Mouse (Mus musculus) kidney, embryonic 14.5 days (tissue): ENCODE results near the gene Stra6. TPM values are rescaled to one million over a fixed set of nuclear protein-coding genes. Genes with fewer than 3 reads are reported as not detected.
A peak's percentile ranks its signal among the peaks of the same experiment; 100 is the strongest.

ENCODE experiments used
- ATAC-seq: fragments of 200-750 bp; cut with Nextera tagmentation; 2 replicates; pipeline ENCODE4 v1.8.0; 2017; ENCODE audit warnings: moderate number of reproducible peaks, mild to moderate bottlenecking, moderate TSS enrichment, moderate library complexity; ENCODE audit not compliant: low FRiP score, low TSS enrichment
- H3K27ac ChIP-seq: fragments of 300-500 bp; sonication (generic); 2 replicates; pipeline ENCODE4 v1.5.1; 2014; ENCODE audit warnings: low read depth, mild to moderate bottlenecking, low read length, moderate library complexity, mixed read lengths
- H3K27me3 ChIP-seq: fragments of 300-500 bp; sonication (generic); 2 replicates; pipeline ENCODE4 v1.6.1; 2014; ENCODE audit warnings: mild to moderate bottlenecking, low read length; ENCODE audit not compliant: control insufficient read depth, insufficient read depth
- H3K36me3 ChIP-seq: fragments of 300-500 bp; sonication (generic); 2 replicates; pipeline ENCODE4 v1.6.1; 2014; ENCODE audit warnings: low read length, mixed read lengths; ENCODE audit not compliant: control insufficient read depth, insufficient read depth
- H3K4me1 ChIP-seq: fragments of 300-500 bp; sonication (generic); 2 replicates; pipeline ENCODE4 v1.6.1; 2014; ENCODE audit warnings: low read length, mixed read lengths; ENCODE audit not compliant: control insufficient read depth, insufficient read depth
- H3K4me2 ChIP-seq: fragments of 300-500 bp; sonication (generic); replicated peaks from 2 replicates; pipeline ENCODE4 v1.6.1; 2014; ENCODE audit warnings: low read depth, mild to moderate bottlenecking, low read length
- H3K4me3 ChIP-seq: fragments of 300-500 bp; sonication (generic); 2 replicates; pipeline ENCODE4 v1.5.1; 2014; ENCODE audit warnings: mild to moderate bottlenecking, low read length
- H3K9ac ChIP-seq: fragments of 300-500 bp; sonication (generic); 2 replicates; pipeline ENCODE4 v1.6.1; 2014; ENCODE audit warnings: low read depth, mild to moderate bottlenecking, low read length, moderate library complexity
- H3K9me3 ChIP-seq: fragments of 300-500 bp; sonication (generic); 2 replicates; pipeline ENCODE4 v1.6.1; 2016; ENCODE audit warnings: low read length; ENCODE audit not compliant: control insufficient read depth
- WGBS: fragments of 180-500 bp; shearing (Covaris S2); extraction: QIAGEN DNeasy Blood & Tissue Kit; methylation state at CpG from one replicate; pipeline ENCODE4 v1.1.7; 2014; 5-methylcytosine and 5-hydroxymethylcytosine counted together
- polyA plus RNA-seq: library from polyadenylated mRNA; unstranded; fragments of >200 nt; fragmentation: Nextera tagmentation; extraction: Ambion mirVana; gene quantifications from 2 replicates; pipeline ENCODE4 v1.2.1, GENCODE M21; 2014

Stra6 gene
- polyA plus RNA-seq, 1 experiment from 2014 or later = 39.2 TPM

DNA sequence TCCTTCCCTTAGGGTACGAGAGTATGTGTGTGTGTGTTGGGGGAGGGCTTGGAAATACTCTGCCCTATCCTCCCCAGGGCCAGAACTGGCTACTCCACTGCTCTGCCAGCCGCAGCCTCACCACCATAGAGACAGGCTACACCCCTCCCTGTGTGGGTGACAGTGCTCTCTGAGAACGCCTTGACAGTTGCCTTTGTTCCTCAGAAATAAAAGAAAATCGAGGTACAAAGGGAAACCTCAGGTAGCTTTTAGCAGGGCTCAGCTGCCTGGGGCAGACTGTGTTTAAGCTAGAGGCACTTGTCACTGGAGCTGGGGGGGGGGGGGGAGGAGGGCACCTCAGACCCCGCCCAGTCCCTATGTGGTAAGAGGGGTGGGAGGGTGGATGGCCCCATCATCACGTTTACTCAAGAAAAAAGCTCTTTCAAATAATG lies 48.7 kb downstream of the Stra6 start:
- no peaks in the 10 kb centered on the region for H3K36me3 ChIP-seq
- no peaks in the 10 kb centered on the region for H3K9me3 ChIP-seq
- peak overlapping the region; percentile 10; the same call in 1 of the 2 replicates for H3K4me2 ChIP-seq
- peak overlapping the region; percentile 51; the same call in 1 of the 2 replicates for H3K27ac ChIP-seq
- peaks cover 57% of the 10 kb centered on the region for H3K4me1 ChIP-seq
- peak; percentile 37 for ATAC-seq
- no peaks in the 10 kb centered on the region; the same call in 1 of the 2 replicates for H3K27me3 ChIP-seq
- no peak overlapping the region for H3K4me3 ChIP-seq
- 9% methylated on average over 6 of the region's 6 CpGs for WGBS
- H3K9ac ChIP-seq = no peak overlapping the region

DNA sequence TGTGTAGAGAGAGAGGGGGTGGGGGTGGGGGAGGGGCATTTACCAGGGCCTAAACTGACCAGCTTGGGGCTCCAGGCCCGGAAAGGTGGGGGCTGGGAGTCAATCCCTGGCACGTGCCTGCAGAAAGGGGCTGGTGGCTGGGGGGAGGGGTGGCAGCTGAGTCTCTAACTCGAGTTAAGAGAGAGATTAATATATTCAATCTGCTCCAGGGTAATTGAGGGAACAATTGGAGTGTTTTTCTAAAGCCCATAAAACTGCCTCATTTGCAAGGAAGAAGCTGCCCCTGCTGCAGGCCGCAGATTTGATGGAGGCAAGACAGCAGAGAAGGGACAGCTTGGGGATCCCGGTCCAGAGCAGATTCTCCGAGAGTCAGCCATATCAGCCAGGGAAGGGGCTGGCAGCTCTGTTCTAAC lies 49.3 kb downstream of the Stra6 start:
- Histone ChIP-seq H3K27me3 (no peaks in the 10 kb centered on the region; the same call in 1 of the 2 replicates), H3K36me3 (no peaks in the 10 kb centered on the region), H3K9ac (peak overlapping the region; percentile 40; the same call in 1 of the 2 replicates), H3K27ac (peak overlapping the region; percentile 90), H3K4me3 (peak overlapping the region; percentile 22; the same call in 1 of the 2 replicates), H3K9me3 (no peaks in the 10 kb centered on the region), H3K4me2 (peak overlapping the region; percentile 41), H3K4me1 (peaks cover 57% of the 10 kb centered on the region)
- ATAC-seq = peak; percentile 63
- 3% methylated on average over 6 of the region's 6 CpGs for WGBS

DNA sequence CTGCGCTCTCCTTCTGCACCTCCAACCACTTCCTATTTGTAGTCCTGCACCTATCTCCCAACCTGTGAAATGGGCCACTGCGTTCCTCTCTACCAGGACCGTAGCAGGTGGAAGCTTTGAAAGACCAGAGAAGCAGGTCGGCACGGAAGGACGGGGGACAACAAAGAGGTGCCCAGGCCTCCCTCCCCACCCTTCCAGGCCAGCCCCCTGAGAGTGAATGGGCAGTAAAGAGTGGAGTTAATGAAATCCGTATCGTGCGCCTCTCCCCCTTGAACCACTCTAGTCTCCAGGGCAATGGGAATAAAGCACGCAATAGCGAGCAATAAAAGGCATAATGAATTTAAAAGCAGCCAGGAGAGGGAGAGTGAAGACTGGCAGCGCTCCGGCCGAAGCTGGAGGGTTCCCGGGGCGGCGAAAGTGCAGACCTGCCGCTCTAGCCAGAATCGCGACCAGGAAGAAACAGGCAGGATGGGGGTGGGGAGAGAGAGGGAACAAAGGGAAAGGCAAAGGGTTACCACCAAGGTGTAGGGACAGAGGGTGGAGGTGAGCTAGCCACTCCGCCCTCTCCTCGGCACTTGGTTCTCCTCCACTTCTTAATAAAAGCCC lies 49.8 kb downstream of the Stra6 start:
- Histone ChIP-seq H3K36me3 (no peaks in the 10 kb centered on the region), H3K4me2 (peak overlapping the region; percentile 41), H3K4me1 (peaks cover 57% of the 10 kb centered on the region), H3K27ac (peak overlapping the region; percentile 90), H3K9me3 (no peaks in the 10 kb centered on the region), H3K27me3 (no peaks in the 10 kb centered on the region; the same call in 1 of the 2 replicates), H3K4me3 (peak overlapping the region; percentile 22), H3K9ac (peak overlapping the region; percentile 40; the same call in 1 of the 2 replicates)
- ATAC-seq = peak; percentile 44
- WGBS = 4% methylated on average over 22 of the region's 22 CpGs

DNA sequence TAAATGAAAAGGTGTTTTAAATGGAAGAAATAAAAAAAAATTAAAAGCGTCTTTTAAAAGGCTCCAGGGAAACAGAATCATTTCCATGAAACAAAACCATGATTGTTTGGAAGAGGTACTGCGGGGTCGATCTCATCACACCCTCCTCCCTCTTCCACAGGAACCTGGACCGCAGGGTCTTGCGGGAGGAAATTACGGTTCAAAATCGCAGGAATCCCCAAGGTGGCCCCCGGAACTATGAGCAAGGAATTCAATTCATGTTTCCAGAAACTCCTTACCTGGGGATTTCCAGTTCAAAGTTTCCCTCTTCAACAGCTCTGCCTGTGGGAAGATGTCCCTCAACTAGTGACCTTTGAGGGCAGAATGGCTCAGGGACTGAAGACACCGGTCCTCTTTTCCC lies 50.4 kb downstream of the Stra6 start:
- WGBS = 8% methylated on average over 9 of the region's 9 CpGs
- Histone ChIP-seq H3K4me3 (no peak overlapping the region), H3K36me3 (no peaks in the 10 kb centered on the region), H3K4me1 (peaks cover 56% of the 10 kb centered on the region), H3K4me2 (peak overlapping the region; percentile 41), H3K9ac (no peak overlapping the region), H3K9me3 (no peaks in the 10 kb centered on the region), H3K27me3 (no peaks in the 10 kb centered on the region; the same call in 1 of the 2 replicates), H3K27ac (peak overlapping the region; percentile 90; the same call in 1 of the 2 replicates)
- no peak for ATAC-seq

DNA sequence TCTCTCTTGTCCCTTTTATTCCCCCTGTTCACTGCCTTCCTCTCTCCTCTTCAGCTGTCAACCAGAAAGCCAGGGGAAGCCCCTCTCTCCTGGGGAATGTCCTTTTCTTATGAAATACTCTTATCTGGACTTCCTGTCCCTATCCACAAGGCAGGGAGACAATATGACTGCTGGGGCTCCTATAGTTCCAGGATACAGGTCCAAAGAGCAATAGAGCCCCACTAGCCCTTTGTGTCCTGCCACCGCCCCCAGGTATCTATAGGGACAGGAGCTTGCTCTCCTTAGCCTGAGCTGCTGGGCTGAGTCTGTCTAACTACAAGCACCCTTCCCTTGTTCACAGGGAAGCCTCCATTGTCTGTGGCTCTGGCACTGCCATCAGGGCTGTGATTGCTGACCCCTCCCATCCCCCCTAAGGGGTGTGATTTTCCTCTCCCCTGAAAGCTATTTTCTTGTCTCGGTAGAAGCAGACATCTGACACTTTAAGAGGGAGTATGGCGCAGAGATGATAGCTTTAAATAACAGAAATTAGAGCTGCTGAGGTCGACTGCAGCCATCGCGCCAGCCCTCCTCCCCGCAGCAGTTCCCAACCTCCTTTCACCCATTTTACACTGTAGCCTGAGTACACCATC lies 51.8 kb downstream of the Stra6 start:
- Histone ChIP-seq H3K27ac (0 out of 2 replicates have a peak overlapping the region, but pooled peaks have one; percentile 1), H3K9me3 (no peaks in the 10 kb centered on the region), H3K36me3 (no peaks in the 10 kb centered on the region), H3K27me3 (no peaks in the 10 kb centered on the region; the same call in 1 of the 2 replicates), H3K4me3 (no peak overlapping the region), H3K9ac (no peak overlapping the region), H3K4me2 (no peak overlapping the region), H3K4me1 (peaks cover 53% of the 10 kb centered on the region)
- WGBS = 18% methylated on average over 7 of the region's 7 CpGs
- ATAC-seq = no peak

DNA sequence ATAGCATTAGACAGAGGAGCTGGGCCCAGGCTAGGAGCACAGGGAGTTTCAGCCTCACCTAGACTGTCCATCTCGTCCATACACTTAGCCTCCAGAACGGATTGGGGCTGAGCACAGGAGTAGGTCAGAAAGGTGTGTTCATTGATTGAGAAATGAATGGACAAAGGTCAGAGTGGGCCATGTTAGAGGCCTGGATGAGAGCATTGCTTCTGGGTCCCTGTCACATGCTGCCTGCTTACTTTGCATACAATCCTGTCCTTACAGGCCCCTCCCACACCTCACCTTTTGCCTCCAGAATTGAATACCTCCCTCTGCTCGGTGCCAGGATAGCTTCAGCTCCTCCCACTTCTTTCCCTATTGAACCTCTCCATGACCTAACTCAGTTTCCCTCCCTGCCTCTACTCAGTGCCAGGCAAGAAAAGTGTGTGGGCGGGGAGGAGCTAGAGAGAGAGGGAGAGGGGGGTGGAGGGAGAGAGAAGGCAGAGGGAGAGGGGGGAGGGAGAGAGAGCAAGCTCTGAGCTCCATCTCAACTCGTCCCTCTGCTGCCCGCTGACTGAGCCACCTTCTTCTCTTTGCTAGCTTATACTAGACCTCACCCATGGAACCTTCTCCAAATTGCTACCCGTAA lies 52.5 kb downstream of the Stra6 start:
- Histone ChIP-seq H3K27me3 (no peaks in the 10 kb centered on the region), H3K27ac (no peak overlapping the region; the same call in 1 of the 2 replicates), H3K4me1 (peaks cover 53% of the 10 kb centered on the region), H3K9ac (no peak overlapping the region), H3K4me3 (no peak overlapping the region), H3K4me2 (no peak overlapping the region), H3K36me3 (no peaks in the 10 kb centered on the region), H3K9me3 (no peaks in the 10 kb centered on the region)
- no peak for ATAC-seq
- 27% methylated on average over 7 of the region's 7 CpGs for WGBS

DNA sequence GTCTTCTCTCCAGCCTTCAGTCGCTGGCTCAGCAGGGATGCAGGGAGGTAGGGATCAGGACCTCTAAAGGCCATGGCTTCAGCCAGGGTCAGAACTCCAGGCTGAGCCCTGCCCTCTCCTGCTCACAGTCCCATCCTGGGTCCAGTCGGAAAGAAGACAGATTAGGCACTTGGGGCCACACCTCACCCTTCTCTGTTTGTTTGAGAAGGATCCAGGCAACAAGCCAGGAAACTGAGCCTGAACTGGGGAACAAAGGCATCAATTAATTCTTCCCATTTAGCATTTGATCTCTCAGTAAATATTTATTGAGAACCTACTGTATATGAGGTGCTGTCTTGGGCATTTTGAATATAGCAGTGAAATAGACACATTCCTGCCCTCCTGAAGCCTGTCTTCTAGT lies 55.1 kb downstream of the Stra6 start, which contains the start of gene Ccdc33:
Gene Ccdc33 (minus strand): TSS at position 153 of the 400 bp plus-strand sequence.
- 0 out of 2 replicates have a peak within 1 kb of the TSS, but pooled peaks have one; percentile 12 for H3K9ac ChIP-seq
- H3K27ac ChIP-seq = no peak within 1 kb of the TSS
- H3K36me3 ChIP-seq = no peaks in the 10 kb centered on the region
- H3K4me1 ChIP-seq = peaks cover 32% of the 10 kb centered on the region
- no peak for ATAC-seq
- no peak within 1 kb of the TSS for H3K4me3 ChIP-seq
- no peaks in the 10 kb centered on the region for H3K27me3 ChIP-seq
- WGBS = 9% methylated on average over 2 of the region's 2 CpGs
- no peak within 1 kb of the TSS for H3K4me2 ChIP-seq
- H3K9me3 ChIP-seq = no peaks in the 10 kb centered on the region

DNA sequence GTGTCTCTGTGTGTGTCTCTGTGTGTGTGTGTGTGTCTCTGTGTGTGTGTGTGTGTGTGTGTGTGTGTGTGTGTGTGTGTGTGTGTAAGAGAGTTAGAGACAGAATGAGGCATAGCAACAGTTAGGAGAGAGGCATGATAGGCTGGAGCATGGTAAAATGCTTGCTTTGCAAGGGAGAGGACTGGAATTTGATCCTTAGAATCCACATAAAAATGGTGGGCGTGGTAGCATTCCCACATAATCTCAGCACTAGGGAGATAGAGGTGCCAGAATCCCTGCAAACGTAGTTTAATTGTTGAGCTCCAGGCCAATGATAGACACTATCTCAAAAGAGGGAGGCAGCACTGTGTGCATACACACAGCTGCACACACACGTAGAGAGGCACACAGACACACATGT lies 61.5 kb downstream of the Stra6 start:
- ATAC-seq = no peak
- Histone ChIP-seq H3K36me3 (no peaks in the 10 kb centered on the region), H3K9me3 (no peaks in the 10 kb centered on the region), H3K27me3 (no peaks in the 10 kb centered on the region), H3K9ac (no peak overlapping the region), H3K4me2 (no peak overlapping the region), H3K27ac (no peak overlapping the region), H3K4me1 (peaks cover 21% of the 10 kb centered on the region), H3K4me3 (no peak overlapping the region)
- 35% methylated on average over 3 of the region's 3 CpGs for WGBS
